Mouse (Mus musculus): ENCODE measurements at regions not wholly inside any gene's neighbourhood (a gene's known extent, or its start where the extent isn't known, plus 50 kb on each side); places are given as distances from the start of the nearest gene placed in this dataset.

- DNase-seq (ENCODE audit: low spot score in 2 of 2): peak in 1 of 2 experiments; percentile 18
Observed at GRCm38 (mm10) chr13:52046700-52047099, 200.2 kb downstream of the Gadd45g start.

- DNase-seq (ENCODE audit: low spot score in 2 of 2): no peak
Observed at GRCm38 (mm10) chr13:52047937-52048336, 201.5 kb downstream of the Gadd45g start.

GRCm38 (mm10) chr13:52048777-52049176 is 202.3 kb downstream of the Gadd45g start:
- DNase-seq (ENCODE audit: low spot score in 2 of 2): no peak

GRCm38 (mm10) chr13:52049249-52049648 is 202.8 kb downstream of the Gadd45g start:
- DNase-seq (ENCODE audit: low spot score in 2 of 2): no peak

GRCm38 (mm10) chr13:52055741-52056140 is 209.3 kb downstream of the Gadd45g start:
- no peak for DNase-seq (ENCODE audit: low spot score in 2 of 2)

GRCm38 (mm10) chr13:52057456-52057855 is 211.0 kb downstream of the Gadd45g start:
- DNase-seq (ENCODE audit: low spot score in 2 of 2): no peak

- no peak for DNase-seq (ENCODE audit: low spot score in 2 of 2)
Observed at GRCm38 (mm10) chr13:52059756-52060417, 213.4 kb downstream of the Gadd45g start.

- DNase-seq (ENCODE audit: low spot score in 2 of 2): no peak
Observed at GRCm38 (mm10) chr13:52060418-52060870, 214.0 kb downstream of the Gadd45g start.

GRCm38 (mm10) chr13:52061454-52061853 is 215.0 kb downstream of the Gadd45g start:
- no peak for DNase-seq (ENCODE audit: low spot score in 2 of 2)

GRCm38 (mm10) chr13:52061881-52062280 is 215.4 kb downstream of the Gadd45g start:
- DNase-seq (ENCODE audit: low spot score in 2 of 2): no peak

GRCm38 (mm10) chr13:52062576-52062975 is 216.1 kb downstream of the Gadd45g start:
- DNase-seq (ENCODE audit: low spot score in 2 of 2): no peak

GRCm38 (mm10) chr13:52065274-52065673 is 218.8 kb downstream of the Gadd45g start:
- DNase-seq (ENCODE audit: low spot score in 2 of 2): no peak

- DNase-seq (ENCODE audit: low spot score in 2 of 2): no peak
Observed at GRCm38 (mm10) chr13:52065720-52066119, 219.2 kb downstream of the Gadd45g start.

- DNase-seq (ENCODE audit: low spot score in 2 of 2): no peak
Observed at GRCm38 (mm10) chr13:52067048-52067447, 220.6 kb downstream of the Gadd45g start.

- no peak for DNase-seq (ENCODE audit: low spot score in 2 of 2)
Observed at GRCm38 (mm10) chr13:52068886-52069439, 222.5 kb downstream of the Gadd45g start.

GRCm38 (mm10) chr13:52069714-52070113 is 223.2 kb downstream of the Gadd45g start:
- DNase-seq (ENCODE audit: low spot score in 2 of 2): no peak

- DNase-seq (ENCODE audit: low spot score in 2 of 2): no peak
Observed at GRCm38 (mm10) chr13:52070731-52071663, 224.5 kb downstream of the Gadd45g start.

GRCm38 (mm10) chr13:52077616-52078015 is 231.1 kb downstream of the Gadd45g start:
- DNase-seq (ENCODE audit: low spot score in 2 of 2): peak; percentile 41 to 54

- DNase-seq (ENCODE audit: low spot score in 2 of 2): no peak
Observed at GRCm38 (mm10) chr13:52078561-52078960, 232.1 kb downstream of the Gadd45g start.

- peak; percentile 17 to 31 for DNase-seq (ENCODE audit: low spot score in 2 of 2)
Observed at GRCm38 (mm10) chr13:52079678-52080246, 233.3 kb downstream of the Gadd45g start.

- DNase-seq (ENCODE audit: low spot score in 2 of 2): no peak
Observed at GRCm38 (mm10) chr13:52083601-52084455, 237.3 kb downstream of the Gadd45g start.
